Mouse (Mus musculus): ENCODE data around the gene Sirt7.

- TF ChIP-seq POLR2A (IDR thresholded peaks at IDR 0.05; ENCODE audit: insufficient read depth, low read length) (no peak), EP300 (IDR thresholded peaks at IDR 0.05; ENCODE audit: insufficient read depth, low read depth, low read length) (no peak), CTCF (IDR thresholded peaks at IDR 0.05; ENCODE audit: low read depth, low read length) (no peak)
Measured at GRCm38 (mm10) chr11:120629341-120629730, 4.3 kb upstream of the Sirt7 start.
